In the genomic region with DNA sequence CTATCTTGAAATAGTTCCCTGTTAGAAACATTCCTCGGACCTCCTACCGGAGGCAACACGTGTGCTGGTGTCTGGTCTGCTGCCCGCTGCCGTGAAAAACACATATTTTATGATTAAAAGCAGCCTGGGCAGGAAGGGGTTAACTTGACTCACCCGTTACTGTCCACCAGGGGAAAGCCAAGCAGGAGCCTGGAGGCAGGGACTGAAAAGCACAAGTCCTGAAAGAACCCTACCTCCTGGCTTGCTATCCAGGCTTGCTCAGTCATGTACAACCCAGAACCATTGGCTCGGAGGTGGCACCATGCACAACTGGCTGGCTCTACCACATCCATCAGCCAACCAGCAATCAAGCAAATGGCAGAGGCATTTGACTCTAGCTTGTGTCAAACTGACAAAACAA, we compare ENCODE assay signal across 17 mouse cellular contexts. TPM values are rescaled to one million over a fixed set of nuclear protein-coding genes. Genes with fewer than 3 reads are reported as not detected.
"Had no signal": no experiment of that assay in that cellular context is flagged by ENCODE, and none has a peak within 500 bp of the region (broad histone marks: within the 10 kb centered on the region; RNA-seq: fewer than 3 reads in every experiment).

No protein-coding gene starts in this region.

- H3K9me3 ChIP-seq: limb, embryonic 10.5 days; liver, embryonic 15.5 days; megakaryocyte, embryonic 14.5 days; midbrain, embryonic 13.5 days; neural tube, embryonic 12.5 days had no signal

- H3K4me1 ChIP-seq: liver, embryonic 15.5 days; neural tube, embryonic 12.5 days had no signal

- DNase-seq: kidney, adult 11 months; kidney, adult 9 months; kidney, postnatal 4 days; lung, adult 2 months; lung, postnatal 10 days; thymus, adult 2 months; thymus, postnatal 25 days had no signal

- ATAC-seq: midbrain, embryonic 13.5 days had no signal

- H3K4me2 ChIP-seq: liver, embryonic 11.5 days; liver, embryonic 15.5 days; midbrain, embryonic 13.5 days; neural tube, embryonic 12.5 days had no signal

- H3K27ac ChIP-seq: kidney, postnatal 0 days; left cerebral cortex, adult 2 months; limb, embryonic 10.5 days; liver, embryonic 15.5 days; macrophage; midbrain, embryonic 13.5 days; neural tube, embryonic 12.5 days had no signal

- H3K4me3 ChIP-seq: left cerebral cortex, adult 2 months; limb, embryonic 10.5 days; liver, embryonic 15.5 days; megakaryocyte, embryonic 14.5 days; midbrain, embryonic 13.5 days; neural tube, embryonic 12.5 days had no signal

- H3K9ac ChIP-seq: liver, embryonic 15.5 days; midbrain, embryonic 13.5 days; neural tube, embryonic 12.5 days had no signal

- H3K27me3 ChIP-seq: neural tube, embryonic 12.5 days had no signal

- H3K36me3 ChIP-seq: limb, embryonic 10.5 days; liver, embryonic 15.5 days; midbrain, embryonic 13.5 days; neural tube, embryonic 12.5 days had no signal

RNA-seq across cellular contexts. Expression of a gene that starts 13.8 kb away (rescaled TPM):
- total RNA-seq: neutrophil, adult 5-6 weeks had no signal
- polyA plus RNA-seq: liver, embryonic 15.5 days had no signal
